7 mouse cellular contexts compared by ENCODE assay signal in the genomic region with DNA sequence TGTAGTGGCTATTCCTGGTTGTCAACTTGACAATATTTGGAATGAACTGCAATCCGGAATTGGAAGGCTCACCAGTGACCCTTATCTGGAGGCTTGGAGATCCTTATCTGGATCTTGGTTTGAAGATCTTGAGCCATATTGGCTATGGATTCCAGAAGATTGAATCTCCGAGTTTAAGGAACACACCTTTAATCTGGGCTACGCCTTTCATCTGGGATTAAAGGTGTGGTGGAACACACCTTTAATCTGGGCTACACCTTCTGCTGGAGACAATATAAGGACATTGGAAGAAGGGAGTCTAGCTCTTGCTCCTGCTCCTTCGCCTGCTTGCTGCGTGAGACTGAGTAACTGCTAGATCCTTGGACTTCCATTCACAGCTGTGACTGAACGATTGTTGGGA. TPM values are rescaled to one million over a fixed set of nuclear protein-coding genes. Genes with fewer than 3 reads are reported as not detected.
DNase-seq lines count a peak whose midpoint lies in the region; ATAC-seq and TF ChIP-seq lines count a peak whose summit lies in the region.
"Not testable (repeated sequence)": the region's sequence is repeated elsewhere in the genome, so short reads cannot be mapped to it uniquely, and the experiment has no call there.

A gene (plus strand): TSS at position 301 of the 400 bp plus-strand sequence.

- not testable (repeated sequence) for H3K27ac ChIP-seq in forebrain, embryonic 11.5 days (ENCODE audit: low read depth, low read length); heart, embryonic 14.5 days (replicated peaks in 1 of 2; ENCODE audit: control insufficient read depth in 1 of 2, insufficient read depth in 1 of 2, low read depth in 2 of 2, low read length in 2 of 2); hindbrain, postnatal 0 days; liver, embryonic 15.5 days (replicated peaks); midbrain, embryonic 16.5 days (ENCODE audit: low read length)

- H3K4me3 ChIP-seq in forebrain, embryonic 11.5 days (ENCODE audit: low read depth, low read length); heart, embryonic 14.5 days (ENCODE audit: control insufficient read depth in 1 of 2, insufficient read depth in 1 of 2, low read depth in 1 of 2, low read length in 2 of 2); hindbrain, postnatal 0 days (ENCODE audit: low read length); liver, embryonic 15.5 days (replicated peaks); midbrain, embryonic 16.5 days (ENCODE audit: low read depth, low read length): not testable (repeated sequence)

- H3K9me3 ChIP-seq in forebrain, embryonic 11.5 days (ENCODE audit: control insufficient read depth, low read length); heart, embryonic 14.5 days (ENCODE audit: control insufficient read depth, low read length); hindbrain, postnatal 0 days (ENCODE audit: low read length); liver, embryonic 15.5 days (replicated peaks); midbrain, embryonic 16.5 days (replicated peaks; ENCODE audit: control insufficient read depth, low read length, poor library complexity, severe bottlenecking): not testable (repeated sequence)

- not testable (repeated sequence) for H3K4me1 ChIP-seq in forebrain, embryonic 11.5 days (replicated peaks; ENCODE audit: control insufficient read depth, insufficient read depth, low read length); heart, embryonic 14.5 days (ENCODE audit: control insufficient read depth in 2 of 2, insufficient read depth in 2 of 2, low read length in 2 of 2); hindbrain, postnatal 0 days (ENCODE audit: insufficient read depth, low read length); liver, embryonic 15.5 days (replicated peaks); midbrain, embryonic 16.5 days (ENCODE audit: control insufficient read depth, insufficient read depth, low read length)

- WGBS in forebrain, embryonic 11.5 days, result no CpG with 5 or more reads among the region's 6 CpGs
- WGBS in heart, embryonic 14.5 days, result no CpG with 5 or more reads among the region's 6 CpGs
- WGBS in hindbrain, postnatal 0 days, result no CpG with 5 or more reads among the region's 6 CpGs
- WGBS in liver, embryonic 15.5 days (ENCODE audit: insufficient replicate concordance), result no CpG with 5 or more reads among the region's 6 CpGs
- WGBS in midbrain, embryonic 16.5 days, result no CpG with 5 or more reads among the region's 6 CpGs

- not testable (repeated sequence) for H3K36me3 ChIP-seq in forebrain, embryonic 11.5 days (ENCODE audit: control insufficient read depth, insufficient read depth, low read length); heart, embryonic 14.5 days (ENCODE audit: control insufficient read depth, insufficient read depth, low read length); hindbrain, postnatal 0 days (ENCODE audit: insufficient read depth, low read length); liver, embryonic 15.5 days (replicated peaks); midbrain, embryonic 16.5 days (ENCODE audit: control insufficient read depth, insufficient read depth, low read length)

- TF ChIP-seq CTCF in hindbrain, postnatal 0 days (IDR thresholded peaks at IDR 0.05; ENCODE audit: low read depth), result not testable (repeated sequence)

- not testable (repeated sequence) for H3K27me3 ChIP-seq in forebrain, embryonic 11.5 days (ENCODE audit: control insufficient read depth, insufficient read depth, low read length); heart, embryonic 14.5 days (ENCODE audit: control insufficient read depth, insufficient read depth, low read length); hindbrain, postnatal 0 days (ENCODE audit: insufficient read depth, low read length); liver, embryonic 15.5 days; midbrain, embryonic 16.5 days (ENCODE audit: control insufficient read depth, insufficient read depth, low read depth, low read length)

- H3K4me2 ChIP-seq in forebrain, embryonic 11.5 days (ENCODE audit: low read depth, low read length, severe bottlenecking); heart, embryonic 14.5 days (ENCODE audit: low read length); hindbrain, postnatal 0 days (ENCODE audit: low read depth, low read length); liver, embryonic 15.5 days; midbrain, embryonic 16.5 days (ENCODE audit: low read length): not testable (repeated sequence)

- DNase-seq in adrenal gland, postnatal 25 days; forebrain, embryonic 11.5 days (ENCODE audit: low spot score); hindbrain, postnatal 0 days (ENCODE audit: low spot score); left cerebral cortex, adult 18-20 months (ENCODE audit: low spot score in 2 of 2): not testable (repeated sequence)

- not testable (repeated sequence) for ATAC-seq in forebrain, embryonic 11.5 days (replicated peaks; ENCODE audit: low FRiP score); heart, embryonic 14.5 days (ENCODE audit: insufficient number of reproducible peaks, insufficient read depth, low FRiP score, low read depth); hindbrain, postnatal 0 days; liver, embryonic 15.5 days (ENCODE audit: insufficient read depth); midbrain, embryonic 16.5 days

- not testable (repeated sequence) for H3K9ac ChIP-seq in forebrain, embryonic 11.5 days (ENCODE audit: low read length); heart, embryonic 14.5 days (ENCODE audit: low read length); hindbrain, postnatal 0 days (replicated peaks; ENCODE audit: low read length); liver, embryonic 15.5 days; midbrain, embryonic 16.5 days (ENCODE audit: low read depth, low read length)

RNA-seq across cellular contexts. Expression of the gene that starts here (rescaled TPM):
- 21.0 and 29.0 TPM in 2 replicates for total RNA-seq in adrenal gland, postnatal 25 days (2021)
- polyA plus RNA-seq in forebrain, embryonic 11.5 days (2014; fragmentation: Nextera tagmentation; extraction: Ambion mirVana), result 48.4 and 49.0 TPM in 2 replicates
- polyA plus RNA-seq in heart, embryonic 14.5 days (2014; fragmentation: Nextera tagmentation; extraction: Ambion mirVana), result 23.3 and 24.0 TPM in 2 replicates
- 21.3 and 22.1 TPM in 2 replicates for total RNA-seq in hindbrain, postnatal 0 days (2014; rRNA removed)
- 37.6 and 38.5 TPM in 2 replicates for polyA plus RNA-seq in hindbrain, postnatal 0 days (2015; fragmentation: Nextera tagmentation; extraction: Ambion mirVana)
- total RNA-seq in left cerebral cortex, adult 18-20 months (2021), result 10 to 100 TPM; 39.8 to 41.6 TPM
- 9.2 and 11.3 TPM in 2 replicates for polyA plus RNA-seq in liver, embryonic 15.5 days (2015; fragmentation: Nextera tagmentation; extraction: Ambion mirVana)
- polyA plus RNA-seq in midbrain, embryonic 16.5 days (2015; fragmentation: Nextera tagmentation; extraction: Ambion mirVana), result 43.0 and 48.0 TPM in 2 replicates
